Mouse (Mus musculus) cerebellum, adult 18-20 months (tissue): ENCODE measurements around the gene Igfbp4.

Experiments used
- DNase-seq, 2 experiments: peaks; one replicate each; pipeline ENCODE4 v3.0.0; 2021

The Igfbp4 gene

DNA sequence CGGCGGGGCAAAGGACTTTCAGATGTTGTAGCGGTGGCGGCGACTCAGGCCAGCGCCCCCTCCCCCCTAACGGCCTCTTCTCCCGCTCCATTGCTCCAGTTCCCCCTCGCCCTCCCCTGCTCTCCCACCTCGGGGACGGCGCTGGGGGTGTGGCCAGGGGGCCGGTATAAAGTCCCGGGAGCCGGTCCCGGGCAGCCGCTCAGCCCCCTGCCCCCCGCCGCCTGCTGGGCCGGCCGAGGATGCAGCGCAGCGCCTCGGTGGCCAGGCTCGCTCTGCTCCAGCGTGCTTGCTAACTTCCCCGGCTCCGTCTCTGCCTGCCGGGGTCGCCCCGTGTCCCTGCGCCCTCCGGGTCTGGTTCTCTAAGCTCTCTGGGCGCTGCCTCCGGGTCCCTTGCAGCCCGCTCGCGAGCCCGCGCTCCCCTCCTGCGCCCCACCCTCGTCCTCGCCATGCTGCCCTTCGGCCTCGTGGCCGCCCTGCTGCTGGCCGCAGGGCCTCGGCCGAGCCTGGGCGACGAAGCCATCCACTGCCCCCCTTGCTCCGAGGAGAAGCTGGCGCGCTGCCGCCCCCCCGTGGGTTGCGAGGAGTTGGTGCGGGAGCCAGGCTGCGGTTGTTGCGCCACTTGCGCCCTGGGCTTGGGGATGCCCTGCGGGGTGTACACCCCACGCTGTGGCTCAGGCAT is at the start of gene Igfbp4:
TSS of gene Igfbp4 (plus strand) at position 194 of the 679 bp plus-strand sequence.
- peak in 1 of 2 experiments; percentile 40 for DNase-seq

DNA sequence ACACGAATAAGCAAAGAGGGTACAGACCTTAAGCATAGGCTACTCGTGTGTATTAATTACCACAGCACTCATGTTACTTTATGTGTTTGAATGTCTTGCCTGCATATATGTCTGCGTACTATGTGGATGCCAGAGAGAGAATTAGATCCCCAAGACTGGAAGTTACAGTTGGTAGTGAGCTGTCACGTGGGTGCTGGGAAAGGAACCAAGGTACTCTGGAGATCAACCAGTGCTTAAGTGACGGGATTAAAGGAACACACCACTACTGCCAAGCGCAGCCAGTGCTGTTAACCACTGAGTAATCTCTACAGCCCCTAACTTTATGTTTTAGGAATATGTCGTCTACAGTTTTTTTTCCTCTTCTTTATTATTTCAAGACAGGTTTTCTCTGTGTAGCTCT is 45.1 kb upstream of the Igfbp4 start:
- no peak for DNase-seq

DNA sequence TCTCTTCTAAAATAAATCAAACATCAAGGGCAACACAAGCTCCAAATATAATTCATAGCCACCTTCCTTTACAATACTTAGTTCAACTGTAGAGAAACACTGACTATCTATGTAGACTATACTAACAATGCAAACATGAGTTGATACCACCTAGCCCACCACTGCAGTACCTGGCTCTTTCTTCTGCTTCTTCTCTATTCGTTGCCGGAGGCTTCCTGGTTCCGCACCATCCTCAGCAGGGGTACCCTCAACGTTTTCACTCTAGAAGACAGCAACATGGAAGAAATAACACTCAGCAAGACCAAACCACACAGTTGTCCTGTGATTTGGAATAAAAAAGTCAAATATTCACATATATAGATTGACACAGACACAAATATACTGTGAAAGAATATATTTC is 43.4 kb upstream of the Igfbp4 start:
- DNase-seq: no peak

DNA sequence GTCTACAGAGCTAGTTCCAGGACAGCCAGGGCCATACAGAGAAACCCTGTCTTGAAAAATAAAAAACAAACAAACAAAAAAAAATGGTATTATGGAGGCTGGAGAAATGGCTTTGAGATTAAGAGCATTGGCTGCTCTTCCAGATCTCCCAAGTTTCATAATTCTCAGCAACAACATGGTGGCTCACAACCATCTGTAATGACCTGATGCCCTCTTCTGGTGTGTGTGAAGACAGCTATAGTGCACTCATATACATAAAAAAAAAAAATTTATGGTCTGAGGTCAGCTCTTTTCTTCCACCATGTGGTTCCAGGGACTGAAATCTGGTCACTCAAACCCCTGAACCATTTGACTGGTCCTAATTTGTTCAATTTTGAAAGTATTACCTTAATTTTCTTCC is 42.3 kb upstream of the Igfbp4 start:
- no peak for DNase-seq

DNA sequence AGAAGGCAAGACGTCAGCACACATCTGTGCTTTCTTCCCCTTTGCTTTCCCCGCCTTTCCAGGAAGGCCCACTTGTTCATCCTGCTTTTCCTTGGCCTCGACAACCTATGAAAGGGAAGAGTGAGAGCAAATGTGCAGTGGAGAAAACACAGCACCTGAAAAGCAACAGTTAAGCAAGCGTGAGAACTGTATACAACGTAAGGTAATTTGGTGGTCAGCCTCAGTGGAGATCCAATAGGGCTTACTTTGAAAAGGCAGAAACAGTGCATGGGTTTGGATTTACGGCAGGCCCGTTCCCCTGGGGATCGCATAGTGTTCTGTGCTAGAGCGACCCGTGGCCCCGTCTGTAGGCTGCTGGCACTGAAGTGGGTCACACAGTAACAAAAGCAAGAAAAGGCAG is 41.8 kb upstream of the Igfbp4 start:
- DNase-seq: no peak

DNA sequence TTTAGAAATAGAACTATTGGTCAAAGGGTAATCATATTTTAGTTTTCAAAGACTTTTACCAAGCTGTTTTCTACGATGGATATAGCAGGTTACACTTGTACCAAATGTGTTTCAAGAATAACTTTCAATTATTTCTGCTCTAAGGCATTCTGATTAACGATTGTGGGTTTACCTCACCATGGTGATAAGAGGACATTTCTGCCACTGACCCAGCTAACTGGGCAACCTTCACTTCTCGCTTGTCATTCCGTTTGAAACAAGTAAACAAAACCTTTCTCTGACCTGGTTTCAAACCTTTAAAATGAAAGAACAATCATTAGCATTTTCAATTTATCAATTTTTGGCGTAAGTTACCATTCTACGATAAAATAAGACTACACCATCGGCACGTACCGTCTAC is 34.3 kb upstream of the Igfbp4 start:
- DNase-seq: no peak

DNA sequence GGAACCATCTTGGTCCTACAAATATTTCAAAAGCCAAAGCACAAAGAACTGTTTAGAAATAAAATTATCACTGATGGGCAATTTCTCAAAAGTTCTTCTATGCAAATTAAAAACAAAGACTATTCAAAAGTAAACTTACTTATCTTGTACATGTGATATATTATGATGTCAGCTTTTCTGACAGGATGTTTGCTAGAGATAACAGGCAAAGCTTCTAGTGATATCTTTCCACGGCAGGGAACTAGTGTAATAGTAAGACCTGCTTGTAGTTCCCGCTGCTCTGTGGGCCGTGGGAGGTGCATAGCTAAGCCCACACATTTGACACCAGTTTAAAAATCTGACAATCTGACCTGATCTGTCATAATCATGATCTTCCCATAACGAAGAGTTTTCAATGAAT is 30.9 kb upstream of the Igfbp4 start:
- DNase-seq: no peak

DNA sequence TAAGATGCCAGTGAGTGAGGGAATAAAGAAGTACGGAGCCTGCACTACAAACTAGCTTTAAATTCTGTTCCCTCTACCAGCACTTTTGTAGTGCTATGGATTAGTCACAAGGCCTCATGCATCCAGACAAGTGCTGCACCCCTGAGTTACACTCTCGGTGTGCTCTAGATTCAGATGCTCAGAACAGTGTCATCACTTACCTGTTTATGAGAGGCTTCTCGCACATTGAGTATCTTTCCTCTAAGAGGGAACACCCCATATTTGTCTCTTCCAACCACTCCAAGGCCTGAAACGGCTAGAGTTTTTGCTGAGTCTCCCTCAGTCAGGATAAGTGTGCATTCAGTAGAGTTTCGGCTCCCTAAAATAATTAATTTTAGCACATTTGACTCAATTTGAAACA is 30.3 kb upstream of the Igfbp4 start:
- no peak for DNase-seq

DNA sequence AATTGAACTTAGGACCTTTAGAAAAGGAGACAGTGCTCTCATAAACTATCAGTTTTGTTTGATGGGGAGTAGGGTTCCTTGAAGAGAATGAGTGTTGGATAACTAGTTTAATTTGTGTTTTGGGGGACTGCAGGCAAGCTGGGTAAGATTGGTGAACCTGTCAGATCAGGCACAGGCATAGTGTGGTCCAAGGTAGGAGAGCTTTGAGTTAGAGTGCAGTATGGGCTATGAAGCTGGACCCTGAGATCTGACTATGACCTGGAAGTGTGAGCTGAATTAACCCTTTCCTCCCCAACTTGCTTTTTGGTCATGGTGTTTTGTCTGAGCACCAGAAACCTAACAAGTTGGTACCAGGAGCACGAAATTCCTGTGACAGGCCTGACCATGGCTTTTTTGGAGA is 27.2 kb upstream of the Igfbp4 start:
- DNase-seq: no peak

DNA sequence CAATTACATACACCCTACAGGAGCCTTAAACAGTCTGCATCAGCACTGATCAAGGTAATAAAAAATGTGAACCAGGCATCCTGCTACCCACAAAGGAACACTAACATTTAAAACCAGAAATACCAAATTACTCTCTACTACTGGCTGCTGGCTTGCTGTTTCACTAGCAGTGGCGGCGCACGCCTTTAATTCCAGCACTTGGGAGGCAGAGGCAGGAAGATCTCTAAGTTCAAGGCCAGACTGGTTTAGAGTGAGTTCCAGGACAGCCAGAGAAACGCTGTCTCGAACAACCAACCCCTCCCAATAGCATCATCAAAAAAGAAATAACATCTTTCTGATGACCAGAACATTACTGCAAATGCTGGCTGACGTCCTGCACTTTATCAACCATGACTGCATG is 21.2 kb upstream of the Igfbp4 start:
- DNase-seq: no peak

DNA sequence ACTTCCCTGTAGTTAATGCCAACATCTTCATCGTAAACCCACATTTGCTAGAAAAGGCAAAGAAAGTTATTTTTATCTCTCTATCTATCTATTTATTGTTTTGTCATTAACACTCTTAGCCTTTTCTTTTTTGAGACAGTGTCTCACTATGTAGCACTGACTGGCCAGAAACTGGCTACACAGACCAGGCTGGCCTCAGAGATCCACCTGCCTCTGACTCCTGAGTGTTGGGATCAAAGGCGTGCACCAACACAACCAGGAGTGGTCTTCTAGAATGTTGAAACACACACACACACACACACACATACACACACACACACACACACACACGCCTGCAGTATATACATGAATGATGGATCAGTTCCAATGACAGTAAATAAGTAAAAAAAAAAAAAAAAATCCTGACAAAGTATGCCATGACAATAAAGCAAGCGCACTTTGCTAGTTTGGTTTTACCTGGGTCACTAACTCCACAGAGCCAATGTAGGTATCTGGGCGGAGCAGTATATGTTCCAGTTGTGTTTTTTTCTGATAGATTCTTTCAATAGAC is 18.6 kb upstream of the Igfbp4 start:
- no peak for DNase-seq

DNA sequence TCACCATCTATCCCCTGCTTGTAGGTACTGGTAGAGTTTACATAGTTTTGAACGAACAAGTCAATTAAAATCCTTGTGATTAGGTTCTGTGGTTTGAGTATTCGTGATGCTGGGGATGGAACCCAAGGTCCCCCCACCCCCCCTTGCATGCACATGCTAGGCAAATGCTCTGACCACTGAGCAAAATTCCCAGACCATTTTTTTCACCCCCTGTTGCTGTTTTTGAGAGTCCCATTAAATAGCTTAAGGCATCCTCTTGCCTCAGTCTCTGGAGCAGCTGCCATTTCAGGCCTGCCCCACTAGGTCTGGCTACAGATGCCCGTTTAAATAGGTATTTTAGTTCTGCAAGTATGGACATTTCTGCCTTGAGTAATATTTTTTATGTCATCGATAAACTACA is 17.9 kb upstream of the Igfbp4 start:
- no peak for DNase-seq

DNA sequence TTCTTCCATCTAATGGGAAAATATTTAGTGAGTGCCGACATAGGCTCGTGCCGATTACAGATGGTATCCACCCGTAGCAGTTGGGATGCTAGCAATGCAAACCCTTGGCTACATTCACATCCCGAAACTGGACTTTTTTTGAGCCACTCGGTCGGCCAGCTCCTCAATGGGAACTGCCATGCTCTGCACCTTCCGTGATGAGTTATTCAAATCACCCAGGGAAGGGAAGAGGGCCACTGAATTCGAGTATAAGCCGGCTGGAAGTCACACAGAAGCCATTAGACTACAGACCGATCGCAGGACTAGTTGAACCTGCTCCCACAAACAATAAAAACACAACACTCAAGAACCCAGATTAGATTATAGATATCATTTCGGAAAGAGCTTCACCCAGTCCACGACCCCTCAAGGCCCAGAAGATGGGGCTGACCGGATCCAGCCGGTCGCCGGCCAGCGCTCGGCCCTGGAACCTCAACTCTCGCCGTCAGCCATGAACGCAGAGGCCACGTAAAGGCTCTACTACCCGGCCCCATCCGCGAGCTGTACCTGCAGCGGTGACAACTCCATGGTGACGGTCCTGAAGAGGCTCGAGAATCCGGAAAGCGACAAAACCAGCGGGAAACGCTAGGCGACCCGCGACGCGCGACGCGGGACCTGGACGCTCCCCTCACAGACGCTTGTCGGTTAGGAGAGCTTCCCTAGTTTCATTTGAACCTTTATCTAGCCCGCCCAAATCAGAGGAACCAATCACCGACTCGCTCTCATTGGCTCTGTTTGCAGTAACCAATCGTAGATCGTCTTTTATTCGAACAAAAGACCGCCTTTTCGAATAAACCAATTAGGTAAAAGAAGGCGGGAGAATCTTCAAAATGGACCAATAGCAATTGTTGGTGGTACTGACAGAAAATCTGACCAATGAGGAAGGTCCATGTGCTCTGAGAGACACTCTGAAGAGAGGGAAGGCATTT is 17.3 kb upstream of the Igfbp4 start, which contains the start of gene Top2a:
TSS of gene Top2a (minus strand) at position 690 of the 968 bp plus-strand sequence.
- peak; percentile 80 to 96 for DNase-seq

DNA sequence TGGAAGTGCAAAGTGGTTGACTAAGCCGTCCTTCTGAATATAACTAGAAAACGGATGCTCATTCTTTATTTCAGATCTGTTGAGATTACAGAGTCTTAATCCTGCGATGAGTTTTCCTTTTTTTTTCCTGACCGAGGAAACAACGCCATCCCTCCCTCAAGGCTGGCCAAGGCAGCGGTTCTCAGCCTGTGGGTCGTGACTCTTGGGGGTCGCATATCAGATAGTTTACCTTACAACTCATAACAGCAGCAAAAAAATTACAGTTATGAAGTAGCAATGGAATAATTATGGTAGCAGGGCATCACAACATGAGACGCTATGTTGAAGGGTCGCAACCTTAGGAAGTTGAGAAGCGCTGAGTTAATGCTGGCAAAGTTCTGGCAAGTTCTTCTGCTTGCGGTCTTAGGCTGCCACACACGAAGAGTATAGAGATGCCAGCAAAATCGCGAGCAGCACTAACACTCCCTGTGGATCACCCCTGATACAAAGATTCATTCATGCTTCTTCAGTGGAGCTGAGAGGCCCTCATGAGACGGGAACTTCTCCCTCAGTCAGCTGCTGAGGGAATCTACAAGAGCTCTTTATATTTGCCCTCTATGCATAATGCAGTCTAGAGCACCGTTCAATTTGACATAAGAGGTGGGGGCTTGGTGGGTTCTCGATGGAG is 16.4 kb upstream of the Igfbp4 start:
- DNase-seq: no peak

DNA sequence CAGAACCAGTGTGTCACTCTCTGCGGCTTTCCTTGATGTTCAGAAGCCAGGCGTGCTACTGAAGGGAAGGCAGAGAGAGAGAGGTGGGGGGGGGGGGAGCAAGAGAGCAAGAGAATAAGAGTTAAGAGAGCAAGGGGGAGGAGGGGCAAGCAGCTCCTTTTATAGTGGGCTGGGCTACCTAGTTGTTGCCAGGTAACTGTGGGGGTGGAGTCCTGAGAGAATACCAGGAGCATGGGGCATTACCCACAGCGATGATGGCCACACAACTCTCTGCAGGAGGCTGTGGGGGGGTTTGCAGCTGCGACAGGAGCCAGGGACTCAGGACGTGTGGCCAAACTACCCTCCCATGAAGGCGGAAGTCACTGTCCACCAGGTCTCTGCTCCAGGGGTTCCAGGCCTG is 15.2 kb upstream of the Igfbp4 start:
- no peak for DNase-seq

DNA sequence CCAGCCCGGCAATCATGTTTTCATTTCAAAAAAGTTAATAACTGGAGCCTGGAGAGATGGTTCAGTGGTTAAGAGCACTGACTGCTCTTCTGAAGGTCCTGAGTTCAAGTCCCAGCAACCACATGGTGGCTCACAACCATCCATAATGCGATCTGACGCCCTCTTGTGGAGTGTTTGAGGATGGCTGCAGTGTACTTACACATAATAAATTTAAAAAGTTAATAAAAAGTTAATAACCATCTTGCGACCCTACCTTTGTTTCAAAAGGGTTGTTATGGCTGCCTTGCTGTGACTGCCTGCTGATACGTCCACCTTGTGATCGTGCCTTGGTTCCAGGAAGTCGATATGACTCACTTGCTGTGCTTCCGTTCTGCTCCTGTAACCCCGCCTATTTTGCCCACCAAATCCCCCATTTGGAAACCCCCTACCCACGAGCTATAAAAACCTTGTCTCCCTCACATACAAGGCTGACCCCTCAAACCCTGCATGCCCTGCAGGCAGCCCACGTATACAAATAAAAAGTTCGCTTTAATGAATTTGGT is 14.1 kb upstream of the Igfbp4 start:
- DNase-seq: no peak

DNA sequence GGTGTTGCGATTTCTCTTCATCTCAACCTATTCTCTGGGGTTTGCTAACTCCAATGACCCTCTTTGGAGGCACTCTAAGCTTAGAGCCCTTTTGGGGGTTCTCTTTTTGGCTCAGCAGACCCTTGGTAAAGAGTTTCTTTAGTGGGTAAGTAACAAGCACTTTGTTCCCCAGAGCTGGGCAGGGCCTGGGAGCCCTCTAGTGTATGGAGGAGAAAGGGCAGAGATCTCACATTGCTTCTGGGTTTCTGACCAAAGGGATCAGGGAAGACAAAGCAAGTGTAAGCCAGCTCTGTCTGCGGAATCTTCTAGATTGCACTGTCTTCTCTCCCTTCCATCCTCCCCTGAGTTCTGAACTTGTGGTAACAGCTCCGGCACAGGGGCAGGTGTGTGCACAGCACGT is 5.7 kb upstream of the Igfbp4 start:
- no peak for DNase-seq

DNA sequence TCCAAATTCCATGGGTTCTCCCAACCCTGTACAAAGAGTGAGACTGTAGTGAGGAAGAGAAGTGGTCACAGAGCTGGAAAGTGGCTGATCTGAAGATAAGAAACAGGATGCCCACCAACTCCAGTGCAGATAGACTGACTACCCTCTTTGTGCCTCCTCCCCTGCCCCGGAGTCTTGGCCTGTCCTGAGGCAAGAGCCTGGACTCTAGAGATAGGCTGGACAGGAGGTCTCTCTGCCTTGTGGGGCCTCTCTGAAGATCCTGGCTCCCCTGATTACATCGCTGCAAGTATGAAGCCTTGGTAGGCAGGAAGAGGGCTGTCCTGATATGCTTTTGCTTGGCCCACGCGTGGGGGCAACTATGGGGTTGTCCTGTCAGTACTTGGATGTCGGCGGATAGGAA is 4.8 kb upstream of the Igfbp4 start:
- no peak for DNase-seq

DNA sequence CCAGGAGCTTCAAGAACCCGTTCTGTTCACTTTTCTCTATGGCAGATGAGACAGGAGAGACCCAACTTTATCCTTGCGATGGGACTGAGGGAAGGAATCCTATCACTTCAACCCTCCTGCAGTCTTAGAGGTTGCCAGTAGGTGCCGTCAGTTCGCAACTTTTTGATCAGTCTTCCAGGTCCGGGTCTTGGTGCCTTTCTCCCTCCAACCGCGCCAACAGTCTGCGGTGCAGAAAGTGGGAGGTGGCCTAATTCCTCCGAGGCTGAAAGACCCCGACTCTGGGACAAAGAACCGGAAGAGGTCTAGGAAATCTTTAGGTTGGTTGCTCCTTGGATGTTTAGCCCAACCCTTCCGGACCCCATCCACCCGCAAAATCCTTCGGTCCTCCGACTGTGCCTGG is 1.3 kb upstream of the Igfbp4 start:
- peak; percentile 66 to 68 for DNase-seq

DNA sequence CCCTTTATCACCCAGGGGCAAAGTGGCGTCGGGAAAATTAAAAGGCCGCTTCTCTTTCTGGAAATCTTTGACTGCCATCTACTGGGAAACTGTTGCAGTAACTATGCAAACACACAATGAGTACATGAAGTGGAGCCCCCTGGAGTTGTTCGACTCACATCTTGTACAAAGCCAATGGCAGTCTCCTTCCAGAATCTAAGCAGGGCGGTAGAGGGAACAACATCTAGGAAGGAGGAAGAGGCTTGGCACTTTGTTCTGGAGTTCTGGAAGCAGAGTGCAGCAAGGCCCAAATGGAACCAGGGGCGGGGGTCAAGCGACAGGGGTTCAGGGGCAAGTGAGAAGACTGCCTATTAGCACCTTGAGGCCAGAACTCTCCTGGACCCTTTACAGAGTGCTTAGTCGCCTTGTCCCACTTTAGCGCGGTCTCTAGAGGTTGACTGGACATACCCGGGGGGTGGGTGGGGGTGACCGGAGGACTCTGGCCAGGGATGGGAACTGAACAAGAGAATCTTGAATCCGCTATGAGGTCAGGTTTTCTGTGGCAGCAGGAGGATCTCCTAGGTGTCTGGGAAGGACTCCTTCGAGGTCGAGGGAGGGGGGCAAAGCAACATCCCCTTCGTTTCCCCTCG is 584 bp upstream of the Igfbp4 start:
- peak in 1 of 2 experiments; percentile 11 for DNase-seq

DNA sequence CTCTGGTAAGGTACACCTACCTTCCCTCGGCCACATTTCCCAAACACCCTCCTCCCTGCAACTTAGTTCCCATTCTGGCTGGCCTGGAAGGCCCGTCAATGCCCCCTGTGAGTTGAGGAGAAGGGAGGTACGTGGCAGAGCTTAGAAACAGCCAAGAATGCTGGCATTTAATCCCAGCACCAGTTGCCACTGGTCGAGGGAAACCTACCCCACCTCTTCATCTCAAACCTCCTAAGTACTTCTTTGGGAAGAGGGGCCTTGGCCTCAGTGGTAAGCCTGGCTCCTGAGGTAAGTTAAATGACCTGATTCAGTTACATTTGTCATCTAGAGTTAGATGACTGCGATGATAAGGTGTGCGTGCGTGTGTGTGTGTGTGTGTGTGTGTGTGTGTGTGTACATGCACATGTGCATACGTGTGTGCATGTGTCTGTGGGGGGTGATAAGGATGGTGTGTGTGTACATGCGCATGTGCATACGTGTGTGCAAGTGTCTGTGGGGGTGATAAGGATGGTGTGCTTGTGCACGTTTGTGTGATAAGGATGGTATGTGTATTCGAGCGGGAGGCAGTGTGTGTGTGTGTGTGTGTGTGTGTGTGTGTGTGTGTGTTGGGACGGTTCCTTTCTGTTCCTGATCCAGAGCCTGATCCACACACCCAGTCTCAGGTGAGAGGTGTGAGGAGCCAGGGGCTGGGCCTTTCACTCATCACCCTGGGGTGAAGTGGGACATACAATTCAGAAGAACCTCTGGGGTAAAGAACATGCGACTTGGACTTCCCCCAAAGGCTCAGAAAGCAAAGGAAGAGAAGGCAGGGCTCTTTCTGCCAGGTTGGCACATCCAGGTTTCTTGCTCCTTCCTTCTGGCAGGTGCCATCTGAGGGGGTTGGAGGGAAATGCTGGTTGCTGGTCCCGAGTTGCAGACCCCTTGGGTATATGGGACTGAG is 1.1 kb downstream of the Igfbp4 start:
- DNase-seq: no peak
